Mouse (Mus musculus) testis, adult 2 months (tissue): Measurements from ENCODE around the gene Slc11a1. TPM values are rescaled to one million over a fixed set of nuclear protein-coding genes. Genes with fewer than 3 reads are reported as not detected.
"Not testable (repeated sequence)": the region's sequence is repeated elsewhere in the genome, so short reads cannot be mapped to it uniquely, and the experiment has no call there.

Source experiments
- H3K27ac ChIP-seq: fragments of 200-500 bp; 2 replicates; pipeline ENCODE4 v1.5.1; 2012; ENCODE audit warnings: low read depth, low read length; ENCODE audit not compliant: control insufficient read depth, insufficient read depth
- H3K27me3 ChIP-seq: fragments of 200-500 bp; 2 replicates; pipeline ENCODE4 v1.6.1; 2012; ENCODE audit warnings: mild to moderate bottlenecking, low read length, moderate library complexity; ENCODE audit not compliant: control insufficient read depth, insufficient read depth
- H3K36me3 ChIP-seq: fragments of 200-500 bp; 2 replicates; pipeline ENCODE4 v1.6.1; 2012; ENCODE audit warnings: mild to moderate bottlenecking, low read length; ENCODE audit not compliant: control insufficient read depth, insufficient read depth
- H3K4me1 ChIP-seq: fragments of 200-500 bp; 2 replicates; pipeline ENCODE4 v1.6.1; 2012; ENCODE audit warnings: low read length; ENCODE audit not compliant: control insufficient read depth, insufficient read depth
- H3K4me3 ChIP-seq: fragments of 200-500 bp; 2 replicates; pipeline ENCODE4 v1.5.1; 2012; ENCODE audit warnings: low read depth, mild to moderate bottlenecking, low read length, moderate library complexity, mixed read lengths; ENCODE audit not compliant: control insufficient read depth
- CTCF ChIP-seq: fragments of 200-500 bp; IDR thresholded peaks from 2 replicates; pipeline ENCODE4 v1.5.1; 2012; ENCODE audit warnings: low read depth, mild to moderate bottlenecking, inconsistent platforms, low read length, moderate library complexity; ENCODE audit not compliant: control insufficient read depth, insufficient read depth, insufficient replicate concordance
- POLR2A ChIP-seq: fragments of 200-500 bp; IDR thresholded peaks from 2 replicates; pipeline ENCODE4 v1.6.1; 2012; ENCODE audit warnings: low read depth, mild to moderate bottlenecking, inconsistent platforms, low read length, moderate library complexity; ENCODE audit not compliant: control insufficient read depth
- polyA plus RNA-seq: library from polyadenylated mRNA; depleted of rRNA; stranded (reverse); fragments of >200 nt; gene quantifications from 2 replicates; pipeline ENCODE4 v1.2.3, GENCODE M21; 2012

Gene Slc11a1
- polyA plus RNA-seq, 1 experiment = 3.1 TPM

DNA sequence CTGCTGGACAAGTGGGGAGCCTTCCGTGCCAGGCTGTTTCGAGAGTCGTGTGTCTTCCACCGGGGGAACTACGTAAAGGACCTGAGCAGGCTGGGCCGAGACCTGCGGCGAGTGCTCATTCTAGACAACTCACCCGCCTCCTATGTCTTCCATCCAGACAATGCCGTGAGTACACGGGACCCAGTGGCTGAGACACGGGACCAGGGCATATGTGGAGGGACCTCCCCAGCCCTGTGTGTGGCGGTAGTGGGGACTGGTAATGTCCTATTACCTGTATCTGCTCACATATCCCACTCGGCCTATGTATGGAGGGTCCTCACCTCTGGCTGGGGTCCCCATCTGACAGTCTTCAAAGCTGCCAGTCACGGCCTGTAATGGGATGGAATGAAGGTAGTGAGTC, 19.9 kb downstream of the Slc11a1 start:
- Histone ChIP-seq H3K27me3 (no peaks in the 10 kb centered on the region), H3K4me3 (no peak overlapping the region), H3K36me3 (no peaks in the 10 kb centered on the region), H3K27ac (no peak overlapping the region), H3K4me1 (peaks cover 15% of the 10 kb centered on the region)
- TF ChIP-seq POLR2A = no peak
- TF ChIP-seq CTCF = no peak

DNA sequence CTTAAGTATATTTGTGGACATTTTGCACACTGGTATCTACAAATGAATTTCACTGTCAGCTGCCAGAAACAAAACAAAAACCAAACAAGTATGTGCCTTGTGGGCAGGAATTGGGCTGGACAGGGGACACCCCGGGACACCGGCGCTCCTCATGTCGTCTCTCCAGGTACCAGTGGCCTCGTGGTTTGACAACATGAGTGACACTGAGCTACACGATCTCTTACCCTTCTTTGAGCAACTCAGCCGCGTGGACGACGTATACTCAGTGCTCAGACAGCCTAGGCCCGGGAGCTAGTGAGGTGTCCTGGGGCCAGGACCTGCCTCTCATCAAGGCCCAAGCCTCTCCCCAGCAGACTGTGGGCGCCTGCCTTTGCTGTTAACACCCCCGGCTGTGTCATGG, 20.3 kb downstream of the Slc11a1 start:
- Histone ChIP-seq H3K27ac (no peak overlapping the region), H3K4me1 (peaks cover 12% of the 10 kb centered on the region), H3K4me3 (no peak overlapping the region), H3K27me3 (no peaks in the 10 kb centered on the region), H3K36me3 (no peaks in the 10 kb centered on the region)
- TF ChIP-seq CTCF (no peak), POLR2A (no peak)

- peaks cover 11% of the 10 kb centered on the region for H3K4me1 ChIP-seq
- H3K4me3 ChIP-seq = peak overlapping the region; percentile 63
- not testable (repeated sequence) for H3K36me3 ChIP-seq, H3K27me3 ChIP-seq
- peak overlapping the region; percentile 71 for H3K27ac ChIP-seq
Measured at GRCm38 (mm10) chr1:74396456-74397222, 21.6 kb downstream of the Slc11a1 start.

- peak overlapping the region; percentile 71 for H3K27ac ChIP-seq
- TF ChIP-seq POLR2A (no peak; the same call in 1 of the 2 replicates), CTCF (peak; percentile 58; the same call in 1 of the 2 replicates)
- no peaks in the 10 kb centered on the region for H3K36me3 ChIP-seq
- peak overlapping the region; percentile 63 for H3K4me3 ChIP-seq
- H3K4me1 ChIP-seq = peaks cover 7% of the 10 kb centered on the region
- H3K27me3 ChIP-seq = no peaks in the 10 kb centered on the region
Measured at GRCm38 (mm10) chr1:74397268-74397918, 22.4 kb downstream of the Slc11a1 start.

DNA sequence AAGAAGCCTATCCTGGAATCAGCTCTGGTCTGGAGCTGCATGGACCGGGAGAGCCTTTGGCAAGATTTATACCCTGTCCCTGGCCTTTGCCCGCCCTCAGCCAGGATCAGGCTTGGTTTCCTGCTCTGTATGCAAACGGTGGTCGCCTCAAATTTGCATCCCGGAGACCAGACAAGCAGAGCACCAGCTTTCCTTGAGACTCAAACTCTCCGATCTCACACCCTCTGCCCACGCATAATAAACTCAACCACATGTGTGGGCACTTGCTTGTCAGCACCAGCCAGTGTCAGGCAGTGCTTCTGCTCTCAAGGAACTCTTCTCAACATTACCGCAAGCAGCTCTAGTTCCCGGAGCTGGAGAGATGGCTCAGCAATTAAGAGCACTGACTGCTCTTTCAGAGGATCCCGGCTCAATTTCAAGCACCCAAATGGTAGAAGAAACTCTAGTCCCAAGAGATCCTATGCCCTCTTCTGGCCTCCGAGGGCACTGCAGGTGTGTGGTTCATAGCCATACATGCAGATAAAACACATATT, 23.0 kb downstream of the Slc11a1 start:
- peak overlapping the region; percentile 63 for H3K4me3 ChIP-seq
- no peaks in the 10 kb centered on the region for H3K36me3 ChIP-seq
- no peaks in the 10 kb centered on the region for H3K27me3 ChIP-seq
- peaks cover 4% of the 10 kb centered on the region for H3K4me1 ChIP-seq
- H3K27ac ChIP-seq = peak overlapping the region; percentile 27
- 0 out of 2 replicates have a peak, but pooled peaks have one; percentile 31 for TF ChIP-seq POLR2A
- TF ChIP-seq CTCF = no peak

- Histone ChIP-seq H3K4me3 (no peak overlapping the region), H3K4me1 (peaks cover 4% of the 10 kb centered on the region), H3K36me3 (no peaks in the 10 kb centered on the region), H3K27ac (no peak overlapping the region), H3K27me3 (no peaks in the 10 kb centered on the region)
- TF ChIP-seq POLR2A (no peak), CTCF (no peak)
Measured at GRCm38 (mm10) chr1:74400531-74400930, 25.5 kb downstream of the Slc11a1 start.

DNA sequence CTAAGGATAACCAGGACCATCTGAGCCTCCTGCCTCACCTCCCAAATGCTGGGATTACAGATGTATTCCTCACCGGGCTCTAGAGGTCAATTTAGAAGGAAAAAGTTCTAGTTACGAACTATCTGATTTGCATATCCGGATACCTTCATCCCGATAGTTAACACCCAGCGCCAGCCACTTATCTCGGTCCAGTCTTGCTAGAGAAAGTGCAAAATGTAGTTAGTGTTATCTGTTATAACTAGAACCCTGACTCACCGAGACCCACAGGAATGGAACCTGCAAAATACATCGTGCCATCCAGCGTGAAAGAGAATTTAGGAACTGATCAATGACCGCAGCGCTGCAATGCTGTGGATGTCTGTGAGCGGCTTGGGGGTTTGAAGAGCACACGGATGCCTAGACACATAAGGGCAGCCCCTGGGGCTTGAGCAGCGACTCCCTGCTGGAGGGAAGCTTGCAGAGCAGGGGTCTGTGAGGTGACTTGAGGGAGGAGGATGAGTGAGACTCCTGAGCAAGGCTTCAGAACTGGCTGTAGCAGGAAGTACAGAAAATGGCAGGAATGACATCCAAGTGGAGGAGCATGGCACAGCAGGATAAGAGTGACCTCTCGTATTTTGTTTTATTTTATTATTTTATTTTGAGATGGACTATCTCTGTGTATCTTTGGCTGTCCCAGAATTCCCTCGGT, 26.2 kb downstream of the Slc11a1 start:
- Histone ChIP-seq H3K36me3 (no peaks in the 10 kb centered on the region), H3K4me1 (peaks cover 4% of the 10 kb centered on the region), H3K4me3 (no peak overlapping the region), H3K27me3 (no peaks in the 10 kb centered on the region), H3K27ac (no peak overlapping the region)
- TF ChIP-seq POLR2A (no peak), CTCF (no peak)
